Mouse (Mus musculus) layer of hippocampus, adult 9-10 months (tissue): ENCODE measurements around the gene Serpina16.
"Not testable (repeated sequence)": the region's sequence is repeated elsewhere in the genome, so short reads cannot be mapped to it uniquely, and the experiment has no call there.

Source experiments
- DNase-seq: peaks from one replicate; pipeline ENCODE4 v3.0.0; 2022; ENCODE audit warnings: low spot score

The Serpina16 gene

DNA sequence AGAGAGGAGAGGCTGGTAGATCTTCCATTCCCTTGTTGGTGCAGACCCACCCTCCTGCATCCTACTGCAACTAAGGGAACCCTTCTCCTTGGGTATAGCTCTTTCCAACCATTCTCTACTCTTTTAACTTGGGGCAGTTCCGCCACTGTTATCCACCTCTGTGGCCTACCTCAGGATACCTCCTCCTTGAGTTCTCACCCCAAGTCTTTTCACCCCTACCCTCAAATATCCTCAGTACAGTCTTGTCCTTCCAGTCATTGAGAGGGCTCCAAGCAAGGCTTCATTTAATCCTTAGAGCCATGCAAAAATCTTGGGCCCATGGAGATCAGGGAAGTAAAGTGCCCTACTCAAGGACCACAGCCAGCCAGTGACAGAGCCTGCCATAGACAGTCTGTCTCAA is at the start of gene Serpina16:
Serpina16 (minus strand) TSS at position 101 of the 400 bp plus-strand sequence.
- no peak for DNase-seq

DNA sequence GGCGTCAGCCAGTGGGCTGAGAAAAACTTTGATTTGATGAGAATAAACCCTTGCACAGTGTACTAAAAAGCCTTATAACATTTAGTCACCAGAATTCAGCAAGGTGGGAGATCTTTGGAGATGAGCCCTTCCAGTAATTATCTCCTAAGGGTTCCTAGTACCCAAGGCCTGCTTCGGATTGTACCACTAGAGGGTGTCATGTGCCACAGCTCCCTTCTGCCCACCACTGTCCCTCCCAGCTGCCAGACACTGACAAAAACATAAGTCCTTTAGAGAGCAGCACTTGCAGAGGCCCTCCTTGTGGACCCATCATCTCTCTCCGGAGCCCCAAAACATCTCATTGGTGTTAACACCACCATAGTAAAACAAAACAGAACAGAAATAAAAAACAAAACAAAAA is 35.6 kb upstream of the Serpina16 start:
- DNase-seq = no peak

DNA sequence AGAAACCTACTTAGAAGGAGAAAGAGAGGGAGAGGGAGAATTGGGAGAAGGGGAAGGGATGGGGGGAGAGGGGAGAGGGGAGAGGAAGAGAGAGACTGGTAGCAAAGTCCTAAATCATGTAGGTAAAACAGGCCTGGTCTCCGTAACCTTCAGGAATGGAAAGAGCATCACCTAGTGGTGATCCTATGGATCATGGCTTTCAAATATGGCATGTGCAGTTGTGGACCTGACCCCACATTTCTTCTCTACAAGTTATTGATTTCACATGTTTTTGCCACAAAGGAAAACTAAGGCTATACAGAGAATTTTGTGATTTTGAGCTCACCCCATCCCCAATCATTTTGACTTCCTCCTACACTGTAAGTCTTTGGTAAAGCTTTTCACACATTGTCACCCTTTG is 34.5 kb upstream of the Serpina16 start:
- DNase-seq = peak; percentile 6

DNA sequence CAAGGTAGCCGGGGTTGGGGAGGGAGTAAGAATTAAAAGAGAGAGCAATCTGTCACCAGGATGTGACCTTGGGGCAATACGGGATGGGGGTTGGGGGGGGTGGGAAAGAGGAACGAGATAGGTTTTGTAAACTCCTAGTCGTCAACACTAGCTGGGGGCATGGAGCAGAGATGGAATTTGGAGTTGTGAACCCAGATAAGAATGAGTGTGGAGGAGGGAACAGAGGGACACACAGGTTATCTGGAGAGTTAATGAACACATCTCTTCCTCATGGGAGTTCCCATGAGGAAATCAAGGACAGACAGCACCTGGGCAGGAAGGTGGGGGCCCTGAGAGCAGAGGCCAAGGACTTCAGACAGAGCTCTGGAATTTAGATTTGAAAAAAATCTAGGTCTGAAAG is 30.2 kb upstream of the Serpina16 start:
- no peak for DNase-seq

- DNase-seq = no peak
These were observed 29.6 kb upstream of the Serpina16 start for GRCm38 (mm10) chr12:103705547-103705946.

DNA sequence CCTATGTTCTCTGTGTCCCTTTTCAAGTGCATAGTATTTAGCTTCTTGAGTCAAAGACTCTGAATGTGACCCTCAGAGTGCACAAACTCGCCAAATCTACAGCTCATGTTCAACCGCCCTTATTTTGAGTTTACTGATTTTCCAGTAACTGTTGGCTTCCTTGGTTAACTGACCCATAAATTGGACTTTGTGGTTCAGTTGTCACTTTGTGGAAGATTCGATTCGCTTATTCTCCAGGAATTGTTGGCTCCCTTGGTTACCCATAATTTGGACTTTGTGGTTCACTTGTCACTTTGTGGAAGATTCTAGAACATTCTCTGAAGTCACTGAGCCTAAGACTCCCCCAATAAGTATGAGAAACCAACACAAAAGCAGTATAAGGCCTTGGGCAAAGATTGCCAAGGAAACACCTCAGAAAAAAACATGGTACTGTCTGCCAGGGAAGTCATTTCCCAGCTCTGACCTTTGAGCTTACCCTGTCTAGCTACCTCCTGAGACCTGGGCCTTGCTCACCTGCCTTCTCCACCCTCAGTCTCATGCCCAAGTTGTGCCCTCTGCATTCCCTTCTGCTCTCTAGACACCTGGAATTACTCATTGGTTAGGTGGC is 24.3 kb upstream of the Serpina16 start:
- DNase-seq = no peak

- DNase-seq = no peak
These were observed 19.5 kb upstream of the Serpina16 start, which contains the start of gene Serpina1f for GRCm38 (mm10) chr12:103695429-103695828. TSS of gene Serpina1f (minus strand) at chr12:103695529.

DNA sequence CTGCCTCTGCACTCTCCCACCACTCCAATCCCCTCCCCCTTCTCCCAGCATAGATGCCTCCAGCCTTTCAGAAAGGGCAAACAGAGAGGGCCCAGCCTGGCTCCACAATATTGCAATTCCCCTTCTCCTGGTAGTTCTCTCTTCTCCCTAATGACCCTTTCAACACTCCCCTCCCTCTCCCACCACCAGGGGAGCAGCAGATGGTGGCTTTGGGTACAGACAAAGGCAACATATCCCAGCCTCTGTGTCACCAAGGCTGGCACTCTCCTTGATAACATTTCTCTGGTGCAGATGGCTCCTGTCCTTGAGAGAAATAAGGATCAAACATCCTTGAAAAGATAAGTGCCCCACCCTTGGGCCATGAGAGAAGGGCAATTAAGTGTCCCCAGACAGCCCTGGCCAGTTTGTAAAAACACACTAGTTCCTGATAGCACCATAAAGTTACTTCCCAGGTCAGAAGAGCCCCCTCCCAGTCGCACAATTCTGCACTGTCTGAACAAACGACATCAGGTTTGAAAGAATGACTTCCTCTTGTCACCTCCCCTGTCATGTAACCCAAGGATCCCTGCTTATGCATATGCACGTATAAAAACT is 12.4 kb upstream of the Serpina16 start:
- no peak for DNase-seq

DNA sequence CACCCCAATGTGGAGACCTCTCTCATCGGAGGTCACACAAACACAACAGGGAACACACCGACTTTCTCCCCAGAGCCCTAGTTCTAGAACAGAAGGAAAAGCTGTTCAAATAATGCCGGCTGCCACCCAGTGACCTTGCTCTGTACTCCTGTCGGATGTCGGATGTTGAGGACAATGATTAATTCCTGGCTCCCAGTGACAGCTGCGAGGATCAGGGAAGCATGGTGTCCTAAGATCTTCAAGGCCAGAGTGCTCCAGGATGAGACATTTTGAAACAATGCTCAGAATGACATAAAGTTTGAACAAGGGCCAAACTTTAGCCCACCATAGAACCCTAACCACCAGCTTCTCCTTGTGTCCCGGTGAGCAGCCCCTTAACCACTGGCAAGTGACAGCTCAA is 11.1 kb upstream of the Serpina16 start:
- DNase-seq = no peak

GRCm38 (mm10) chr12:103686050-103686449 is 10.1 kb upstream of the Serpina16 start:
- peak; percentile 25 for DNase-seq

DNA sequence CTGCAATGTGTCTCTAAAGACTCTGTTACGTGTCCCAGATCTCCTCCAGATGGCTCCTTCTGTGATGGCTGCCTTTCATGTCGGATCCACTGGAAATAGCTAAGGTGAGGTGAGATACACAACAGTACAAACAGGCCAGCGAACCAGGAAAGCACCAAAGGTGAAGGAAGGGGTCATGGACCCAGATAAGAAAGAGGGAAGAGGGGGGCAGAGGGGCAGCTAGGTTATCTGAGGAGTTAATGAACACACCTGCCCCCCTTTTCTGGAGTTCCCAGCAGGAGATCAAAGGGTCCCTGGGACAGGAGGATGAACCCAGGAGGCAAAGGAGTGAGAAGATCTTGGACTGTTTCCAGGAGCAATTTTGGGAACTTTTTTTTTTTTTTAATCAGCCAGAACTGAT is 9.4 kb upstream of the Serpina16 start:
- DNase-seq = no peak

DNA sequence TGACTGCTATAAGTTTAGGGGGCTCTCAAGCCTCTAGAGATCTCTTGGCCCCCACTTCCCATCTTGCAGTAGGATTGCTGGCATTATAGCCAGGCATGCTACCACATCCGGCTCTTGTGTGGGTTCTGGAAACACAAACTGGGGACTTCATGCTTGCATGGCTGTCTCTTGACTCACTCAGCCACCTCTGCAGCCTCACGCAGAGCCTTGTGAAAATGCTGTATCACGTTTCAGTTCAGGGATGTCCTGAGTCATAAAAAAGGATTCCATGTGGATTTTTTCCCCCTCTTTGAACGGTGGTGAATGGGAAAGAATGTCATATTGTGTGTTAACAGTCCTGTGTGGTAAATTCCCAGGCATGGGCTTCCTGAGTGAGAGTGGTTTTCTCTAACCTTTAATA is 7.8 kb upstream of the Serpina16 start:
- DNase-seq = no peak

- no peak for DNase-seq
These were observed 5.8 kb upstream of the Serpina16 start for GRCm38 (mm10) chr12:103681739-103682138.

DNA sequence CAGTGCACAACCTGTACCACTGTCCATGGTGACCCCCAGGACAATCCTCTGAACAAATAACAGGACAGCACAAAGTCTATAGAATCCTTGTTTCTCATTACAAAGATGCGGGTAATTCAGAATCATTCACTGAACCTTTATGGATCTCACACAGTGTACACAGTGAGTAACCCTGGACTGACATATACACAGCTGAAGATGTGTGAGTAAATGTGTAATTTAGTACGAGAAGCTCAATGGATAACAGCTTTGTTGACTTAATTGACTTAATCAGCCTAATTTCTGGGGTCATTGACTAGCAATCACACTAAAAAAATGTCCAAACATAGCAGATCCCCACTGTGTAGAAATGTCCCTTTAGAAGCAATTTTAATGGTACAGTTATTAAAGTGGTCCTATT is 5.2 kb upstream of the Serpina16 start:
- no peak for DNase-seq

- DNase-seq = not testable (repeated sequence)
These were observed 3.9 kb upstream of the Serpina16 start for GRCm38 (mm10) chr12:103679853-103680252.

DNA sequence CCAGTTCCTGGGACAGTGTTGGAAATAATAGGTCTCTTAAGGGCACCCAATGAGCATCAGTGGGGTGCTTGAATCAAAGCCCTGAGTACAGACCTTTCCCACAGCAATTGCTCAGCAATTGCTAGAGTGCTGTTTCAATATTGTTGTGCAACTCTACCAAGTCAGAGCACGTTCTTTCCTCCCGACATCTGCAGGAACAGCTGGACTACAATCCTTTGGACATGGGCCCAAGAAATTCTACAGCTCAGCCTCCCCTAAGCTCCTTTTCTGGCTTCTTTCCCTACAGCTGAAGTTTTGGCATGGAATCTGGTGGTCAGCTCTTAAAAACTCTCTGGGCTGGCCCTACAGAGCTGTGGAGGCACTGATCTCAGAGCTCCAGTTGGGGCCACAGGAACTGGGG is 2.8 kb downstream of the Serpina16 start:
- DNase-seq = no peak

DNA sequence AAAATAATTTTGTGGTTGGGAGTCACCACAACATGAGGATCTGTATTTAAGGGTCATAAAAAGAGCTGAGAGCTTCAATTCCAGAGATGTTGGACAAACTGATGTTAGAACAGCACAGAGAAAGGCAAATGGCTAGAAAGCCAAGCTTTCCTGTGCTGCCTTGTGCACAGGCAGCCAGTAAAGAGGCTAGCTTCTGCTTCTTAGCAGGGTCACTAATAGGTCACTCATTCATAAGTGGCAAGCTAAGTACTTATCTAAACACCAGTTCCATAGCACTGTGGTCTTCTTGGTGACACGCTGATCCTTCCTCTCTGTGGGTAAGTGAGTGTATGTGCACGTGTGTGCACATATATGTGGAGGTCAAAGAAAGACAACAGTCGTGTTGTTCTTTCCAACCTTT is 4.5 kb downstream of the Serpina16 start:
- no peak for DNase-seq

GRCm38 (mm10) chr12:103670964-103671363 is 5.0 kb downstream of the Serpina16 start:
- DNase-seq = no peak

DNA sequence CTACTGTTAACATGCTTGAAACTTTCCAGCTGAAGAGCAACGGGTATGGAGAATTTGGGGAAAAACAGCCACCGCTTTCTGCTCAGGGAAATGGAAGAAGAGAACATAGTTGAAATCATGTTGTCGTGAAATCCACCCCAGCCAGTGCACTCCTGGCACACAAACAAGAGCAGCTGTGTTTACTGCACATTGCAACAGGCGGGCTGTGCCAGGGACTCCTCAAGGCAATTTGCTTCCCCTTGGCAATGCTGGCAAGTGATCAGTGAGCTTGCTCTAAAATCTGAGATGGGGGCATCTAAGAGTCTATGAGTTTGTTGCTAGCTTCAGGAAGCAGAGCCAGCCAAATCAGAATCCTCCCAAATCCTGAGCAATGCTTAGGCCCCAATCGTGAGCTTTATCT is 5.6 kb downstream of the Serpina16 start:
- peak; percentile 9 for DNase-seq

DNA sequence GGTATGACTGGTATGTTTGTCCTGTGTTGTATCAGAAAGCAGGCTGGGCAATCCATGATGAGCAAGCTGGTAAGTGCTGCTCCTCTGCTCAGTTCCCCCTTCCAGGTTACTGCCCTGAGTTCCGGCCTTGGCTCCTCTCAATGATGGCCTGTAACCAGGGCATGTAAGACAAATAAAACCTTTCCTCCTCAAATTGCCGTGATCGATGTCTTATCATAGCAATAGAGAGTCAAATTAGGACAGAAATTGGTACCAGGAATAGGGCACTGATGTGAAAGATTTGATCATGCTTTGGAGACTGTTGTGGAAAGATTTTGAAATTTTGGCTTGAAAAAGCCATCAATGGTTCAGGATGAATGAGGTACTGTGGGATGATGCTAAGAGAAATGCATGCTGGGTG is 10.7 kb downstream of the Serpina16 start:
- no peak for DNase-seq

- not testable (repeated sequence) for DNase-seq
These were observed 13.9 kb downstream of the Serpina16 start for GRCm38 (mm10) chr12:103662053-103662452.

- DNase-seq = no peak
These were observed 15.9 kb downstream of the Serpina16 start for GRCm38 (mm10) chr12:103660076-103660475.

DNA sequence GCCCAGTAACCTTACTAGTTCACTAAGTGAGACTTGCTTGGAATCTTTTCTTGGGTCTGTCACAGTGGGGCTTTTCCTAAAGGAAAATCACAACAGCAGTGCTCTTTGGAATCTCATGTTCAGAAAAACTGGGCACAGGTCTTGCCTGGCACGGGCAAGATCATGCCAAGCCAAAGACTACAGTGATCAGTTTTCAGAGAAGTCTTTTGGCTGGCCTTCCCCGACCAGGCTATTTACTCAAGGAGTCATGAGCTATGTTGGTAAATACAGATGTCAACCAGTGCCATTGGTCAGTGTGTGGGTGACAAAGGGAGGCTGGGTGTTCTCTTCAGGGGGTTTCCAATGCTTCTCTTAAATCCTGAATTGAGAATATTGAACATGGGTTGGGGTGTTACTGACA is 16.8 kb downstream of the Serpina16 start:
- DNase-seq = no peak

DNA sequence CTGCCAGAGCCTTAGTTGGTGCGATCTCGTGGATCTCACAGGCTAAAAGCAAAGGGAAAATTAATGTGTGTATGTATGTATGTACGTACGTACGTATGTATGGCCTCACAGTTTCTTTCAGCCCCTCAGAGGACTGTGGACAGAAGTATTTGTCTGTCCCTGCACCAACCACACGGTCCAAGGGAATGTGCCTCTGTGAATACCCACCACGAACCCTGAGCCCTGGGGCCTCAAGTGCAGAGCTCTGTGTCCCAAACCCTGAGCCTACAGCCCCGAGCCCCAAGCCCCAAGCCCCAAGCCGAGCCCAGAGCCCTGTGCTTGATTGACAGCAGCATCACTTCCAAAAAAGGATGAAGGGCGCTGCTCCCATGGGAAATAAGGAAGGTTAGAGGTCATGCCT is 17.9 kb downstream of the Serpina16 start:
- DNase-seq = no peak
